Mouse (Mus musculus) mouse embryonic stem cell (cell line): ENCODE data around the gene Ociad2.

Experiments used
- in situ Hi-C, 2 experiments: fragments of 300-500 bp; cut with MboI; formaldehyde crosslinking; loops; 1 replicate in 1 of 2; 3 replicates in 1 of 2; pipeline ENCODE4 v1.14.3; 2019 to 2020; ENCODE audit warnings: low sequenced_read_pairs in 2 of 2, low pct_unique_long_range_greater_than_20kb in 1 of 2, mixed read lengths in 1 of 2; ENCODE audit not compliant: unreplicated experiment in 1 of 2

The Ociad2 gene

GRCm38 (mm10) chr5:73340723-73341235, at the start of gene Ociad2:
Ociad2 (minus strand) TSS chr5:73341028.
- in situ Hi-C loops = no loop called here

- in situ Hi-C loops = loop anchor here (5.0 to 10.0 kb wide), 2 partner anchors 66 to 399 kb away; no protein-coding TSS in a partner anchor
These were observed 42.8 kb upstream of the Ociad2 start for GRCm38 (mm10) chr5:73383647-73383970.

- in situ Hi-C loops = loop anchor here (5.0 to 10.0 kb wide), 2 partner anchors 66 to 398 kb away; no protein-coding TSS in a partner anchor
These were observed 42.2 kb upstream of the Ociad2 start for GRCm38 (mm10) chr5:73382737-73383646.

- in situ Hi-C loops = loop anchor here (5.0 to 10.0 kb wide), 2 partner anchors 65 to 397 kb away; no protein-coding TSS in a partner anchor
These were observed 41.2 kb upstream of the Ociad2 start for GRCm38 (mm10) chr5:73381976-73382540.

- in situ Hi-C loops = loop anchor here (5.0 to 10.0 kb wide), 2 partner anchors 64 to 397 kb away; no protein-coding TSS in a partner anchor
These were observed 40.7 kb upstream of the Ociad2 start for GRCm38 (mm10) chr5:73381510-73381909.

GRCm38 (mm10) chr5:73380829-73381228, 40.0 kb upstream of the Ociad2 start:
- in situ Hi-C loops = loop anchor here (5.0 to 10.0 kb wide), 2 partner anchors 64 to 396 kb away; no protein-coding TSS in a partner anchor

- in situ Hi-C loops = loop anchor here (5.0 to 10.0 kb wide), 2 partner anchors 63 to 395 kb away; no protein-coding TSS in a partner anchor
These were observed 39.1 kb upstream of the Ociad2 start for GRCm38 (mm10) chr5:73379908-73380307.

- in situ Hi-C loops = no loop called here
These were observed 35.7 kb upstream of the Ociad2 start for GRCm38 (mm10) chr5:73376491-73376890.

- in situ Hi-C loops = no loop called here
These were observed 35.2 kb upstream of the Ociad2 start for GRCm38 (mm10) chr5:73376041-73376440.

GRCm38 (mm10) chr5:73373184-73373583, 32.4 kb upstream of the Ociad2 start:
- in situ Hi-C loops = no loop called here

GRCm38 (mm10) chr5:73372601-73373000, 31.8 kb upstream of the Ociad2 start:
- in situ Hi-C loops = no loop called here

GRCm38 (mm10) chr5:73369731-73370130, 28.9 kb upstream of the Ociad2 start:
- in situ Hi-C loops = no loop called here

GRCm38 (mm10) chr5:73368845-73369447, 28.1 kb upstream of the Ociad2 start:
- in situ Hi-C loops = no loop called here

- in situ Hi-C loops = no loop called here
These were observed 27.1 kb upstream of the Ociad2 start for GRCm38 (mm10) chr5:73367906-73368305.

- in situ Hi-C loops = no loop called here
These were observed 23.5 kb upstream of the Ociad2 start for GRCm38 (mm10) chr5:73364107-73364864.

GRCm38 (mm10) chr5:73362791-73363190, 22.0 kb upstream of the Ociad2 start:
- in situ Hi-C loops = no loop called here

GRCm38 (mm10) chr5:73362338-73362737, 21.5 kb upstream of the Ociad2 start:
- in situ Hi-C loops = no loop called here

GRCm38 (mm10) chr5:73360240-73360639, 19.4 kb upstream of the Ociad2 start:
- in situ Hi-C loops = no loop called here
